Mouse (Mus musculus): ENCODE data around the gene Ascl4.

GRCm38 (mm10) chr10:85916498-85917309, 10.8 kb upstream of the Ascl4 start, which contains the start of gene Prdm4:
- TF ChIP-seq CTCF (IDR thresholded peaks at IDR 0.05; ENCODE audit: low read depth, low read length): no peak
- TF ChIP-seq TAL1 (conservative IDR thresholded peaks at IDR 0.05; ENCODE audit: low read depth, low read length): no peak
- no peak for TF ChIP-seq GATA2 (IDR thresholded peaks at IDR 0.05; ENCODE audit: borderline replicate concordance, low read depth, low read length)
- no peak for TF ChIP-seq GATA1 (IDR thresholded peaks at IDR 0.05; ENCODE audit: borderline replicate concordance, low read length)
- no peak for TF ChIP-seq POLR2AphosphoS5 (IDR thresholded peaks at IDR 0.05; ENCODE audit: insufficient replicate concordance, low read depth, low read length)

Measured in G1E (cell line).